In genomic region chr11:120369656-120370055, GRCm38 (mm10) we compare ENCODE assay signal across 8 mouse cellular contexts. TPM values are rescaled to one million over a fixed set of nuclear protein-coding genes. Genes with fewer than 3 reads are reported as not detected.
DNase-seq lines count a peak whose midpoint lies in the region; ATAC-seq and TF ChIP-seq lines count a peak whose summit lies in the region.

No protein-coding gene starts in this region.

- H3K4me1 ChIP-seq in ES-Bruce4 (ENCODE audit: control insufficient read depth, insufficient read depth, low read length), result peaks cover 9% of the 10 kb centered on the region
- H3K4me1 ChIP-seq in embryonic facial prominence, embryonic 10.5 days, result peaks cover 27% of the 10 kb centered on the region
- H3K4me1 ChIP-seq in heart, embryonic 14.5 days (ENCODE audit: control insufficient read depth in 2 of 2, insufficient read depth in 2 of 2, low read length in 2 of 2), result peaks cover 10 to 24% of the 10 kb centered on the region in 2 experiments
- 0 out of 2 replicates have a peak, but pooled peaks cover 4% of the 10 kb centered on the region for H3K4me1 ChIP-seq in kidney, postnatal 0 days (replicated peaks; ENCODE audit: insufficient read depth, low read length)
- H3K4me1 ChIP-seq in lung, postnatal 0 days (ENCODE audit: insufficient read depth, low read depth, low read length), result no peaks in the 10 kb centered on the region
- peaks cover 8% of the 10 kb centered on the region for H3K4me1 ChIP-seq in olfactory bulb, adult 2 months (ENCODE audit: control insufficient read depth, insufficient read depth, low read length)

- peak overlapping the region; percentile 36 for H3K27ac ChIP-seq in ES-Bruce4 (ENCODE audit: insufficient read depth, low read length)
- peak overlapping the region; percentile 70 for H3K27ac ChIP-seq in embryonic facial prominence, embryonic 10.5 days (replicated peaks)
- H3K27ac ChIP-seq in heart, embryonic 14.5 days (replicated peaks in 1 of 2; ENCODE audit: control insufficient read depth in 1 of 2, insufficient read depth in 1 of 2, low read depth in 2 of 2, low read length in 2 of 2), result no peak overlapping the region
- H3K27ac ChIP-seq in kidney, postnatal 0 days, result 0 out of 2 replicates have a peak overlapping the region, but pooled peaks have one; percentile 5
- no peak overlapping the region for H3K27ac ChIP-seq in lung, postnatal 0 days (ENCODE audit: low read length)
- H3K27ac ChIP-seq in olfactory bulb, adult 2 months (ENCODE audit: insufficient read depth, low read depth, low read length), result no peak overlapping the region

- no peaks in the 10 kb centered on the region for H3K27me3 ChIP-seq in ES-Bruce4 (ENCODE audit: control insufficient read depth, insufficient read depth, low read length, poor library complexity, severe bottlenecking)
- H3K27me3 ChIP-seq in embryonic facial prominence, embryonic 10.5 days (replicated peaks; ENCODE audit: low read depth, poor library complexity, severe bottlenecking), result no peaks in the 10 kb centered on the region
- H3K27me3 ChIP-seq in heart, embryonic 14.5 days (ENCODE audit: control insufficient read depth, insufficient read depth, low read length), result no peaks in the 10 kb centered on the region
- no peaks in the 10 kb centered on the region for H3K27me3 ChIP-seq in kidney, postnatal 0 days (ENCODE audit: insufficient read depth, low read length)
- no peaks in the 10 kb centered on the region for H3K27me3 ChIP-seq in lung, postnatal 0 days (replicated peaks; ENCODE audit: insufficient read depth, low read length)

- H3K4me2 ChIP-seq in heart, embryonic 14.5 days (ENCODE audit: low read length), result no peak overlapping the region
- H3K4me2 ChIP-seq in kidney, postnatal 0 days (ENCODE audit: low read length), result no peak overlapping the region
- no peak overlapping the region for H3K4me2 ChIP-seq in lung, postnatal 0 days (replicated peaks; ENCODE audit: low read depth, low read length)

- ATAC-seq in heart, embryonic 14.5 days (ENCODE audit: insufficient number of reproducible peaks, insufficient read depth, low FRiP score, low read depth), result no peak; the same call in 1 of the 2 replicates
- ATAC-seq in kidney, postnatal 0 days (replicated peaks; ENCODE audit: low FRiP score, low read depth), result peak; percentile 52
- peak; percentile 85 for ATAC-seq in lung, postnatal 0 days

- 40% methylated on average over 8 of the region's 8 CpGs for WGBS in embryonic facial prominence, embryonic 10.5 days
- whole genome bisulfite sequencing in heart, embryonic 14.5 days, result 44% methylated on average over 8 of the region's 8 CpGs
- 30% methylated on average over 8 of the region's 8 CpGs for WGBS in kidney, postnatal 0 days
- 36% methylated on average over 8 of the region's 8 CpGs for WGBS in lung, postnatal 0 days
- whole genome bisulfite sequencing in olfactory bulb, adult 2 months, result 30% methylated on average over 8 of the region's 8 CpGs

- TF ChIP-seq CTCF in ES-Bruce4 (IDR thresholded peaks at IDR 0.05; ENCODE audit: low read depth, low read length), result peak; percentile 80
- peak; percentile 85 for TF ChIP-seq CTCF in kidney, postnatal 0 days (IDR thresholded peaks at IDR 0.05; ENCODE audit: low read depth)
- TF ChIP-seq CTCF in lung, postnatal 0 days (IDR thresholded peaks at IDR 0.05), result peak; percentile 92
- TF ChIP-seq CTCF in olfactory bulb, adult 2 months (IDR thresholded peaks at IDR 0.05; ENCODE audit: insufficient read depth, low read depth, low read length), result peak; percentile 79

- DNase-seq in 3134 (ENCODE audit: extremely low read depth, insufficient read length, low spot score), result peak; percentile 65
- peak; percentile 78 for DNase-seq in embryonic facial prominence, embryonic 10.5 days (ENCODE audit: low spot score)
- DNase-seq in kidney, postnatal 0 days (ENCODE audit: low spot score), result peak; percentile 70
- peak; percentile 79 for DNase-seq in lung, postnatal 0 days (ENCODE audit: low spot score)
- DNase-seq in urinary bladder, postnatal 4 days (ENCODE audit: low spot score in 2 of 2), result peak; percentile 63 to 72

- H3K36me3 ChIP-seq in ES-Bruce4 (ENCODE audit: control insufficient read depth, insufficient read depth, low read length, poor library complexity, severe bottlenecking), result no peaks in the 10 kb centered on the region
- H3K36me3 ChIP-seq in embryonic facial prominence, embryonic 10.5 days (replicated peaks), result peaks cover 62% of the 10 kb centered on the region
- peaks cover 58% of the 10 kb centered on the region for H3K36me3 ChIP-seq in heart, embryonic 14.5 days (ENCODE audit: control insufficient read depth, insufficient read depth, low read length)
- peaks cover 39% of the 10 kb centered on the region for H3K36me3 ChIP-seq in kidney, postnatal 0 days (ENCODE audit: insufficient read depth, low read length)
- H3K36me3 ChIP-seq in lung, postnatal 0 days (ENCODE audit: insufficient read depth, low read length), result no peaks in the 10 kb centered on the region

- H3K9ac ChIP-seq in ES-Bruce4 (ENCODE audit: low read depth, poor library complexity, severe bottlenecking), result no peak overlapping the region
- H3K9ac ChIP-seq in heart, embryonic 14.5 days (ENCODE audit: low read length), result peak overlapping the region; percentile 13; the same call in 1 of the 2 replicates
- H3K9ac ChIP-seq in kidney, postnatal 0 days (ENCODE audit: low read depth, low read length), result no peak overlapping the region
- H3K9ac ChIP-seq in lung, postnatal 0 days (replicated peaks; ENCODE audit: low read depth), result no peak overlapping the region

- no peak for TF ChIP-seq EP300 in ES-Bruce4 (IDR thresholded peaks at IDR 0.05; ENCODE audit: insufficient read depth, low read depth, low read length)
- TF ChIP-seq EP300 in lung, postnatal 0 days (IDR thresholded peaks at IDR 0.05), result no peak

- no peaks in the 10 kb centered on the region for H3K9me3 ChIP-seq in ES-Bruce4 (replicated peaks; ENCODE audit: control insufficient read depth, insufficient read depth, low read length, poor library complexity, severe bottlenecking)
- H3K9me3 ChIP-seq in embryonic facial prominence, embryonic 10.5 days, result no peaks in the 10 kb centered on the region
- H3K9me3 ChIP-seq in heart, embryonic 14.5 days (ENCODE audit: control insufficient read depth, low read length), result no peaks in the 10 kb centered on the region
- no peaks in the 10 kb centered on the region for H3K9me3 ChIP-seq in kidney, postnatal 0 days (replicated peaks; ENCODE audit: low read length)
- no peaks in the 10 kb centered on the region for H3K9me3 ChIP-seq in lung, postnatal 0 days (ENCODE audit: low read length)

- no peak overlapping the region for H3K4me3 ChIP-seq in ES-Bruce4 (ENCODE audit: low read depth, low read length)
- no peak overlapping the region for H3K4me3 ChIP-seq in embryonic facial prominence, embryonic 10.5 days
- no peak overlapping the region for H3K4me3 ChIP-seq in heart, embryonic 14.5 days (ENCODE audit: control insufficient read depth in 1 of 2, insufficient read depth in 1 of 2, low read depth in 1 of 2, low read length in 2 of 2)
- no peak overlapping the region for H3K4me3 ChIP-seq in kidney, postnatal 0 days (replicated peaks; ENCODE audit: low read depth, low read length)
- H3K4me3 ChIP-seq in lung, postnatal 0 days (ENCODE audit: low read depth, low read length), result no peak overlapping the region
- H3K4me3 ChIP-seq in olfactory bulb, adult 2 months (ENCODE audit: insufficient read depth, low read depth, low read length), result no peak overlapping the region

- no peak for TF ChIP-seq POLR2A in ES-Bruce4 (IDR thresholded peaks at IDR 0.05; ENCODE audit: insufficient read depth, low read length)
- no peak for TF ChIP-seq POLR2A in olfactory bulb, adult 2 months (IDR thresholded peaks at IDR 0.05; ENCODE audit: insufficient read depth, low read depth, low read length)

RNA-seq across cellular contexts. Expression of gene Fscn2, which starts 8.3 kb away (rescaled TPM):
- not detected in 2 replicates for polyA plus RNA-seq in ES-Bruce4 (2011; ENCODE audit: insufficient read depth, insufficient read length, low read depth, missing spikeins)
- polyA plus RNA-seq in embryonic facial prominence, embryonic 10.5 days (2016; fragmentation: Nextera tagmentation; extraction: Ambion mirVana), result 0.10 and 0.19 TPM in 2 replicates
- polyA plus RNA-seq in heart, embryonic 14.5 days (2014; fragmentation: Nextera tagmentation; extraction: Ambion mirVana), result 0.62 and 1.1 TPM in 2 replicates
- polyA plus RNA-seq in kidney, postnatal 0 days (2015; fragmentation: Nextera tagmentation; extraction: Ambion mirVana), result 1.3 and 1.5 TPM in 2 replicates
- polyA plus RNA-seq in lung, postnatal 0 days (2015; fragmentation: Nextera tagmentation; extraction: Ambion mirVana), result 0.36 and 0.74 TPM in 2 replicates
- polyA plus RNA-seq in olfactory bulb, adult 2 months (2012; ENCODE audit: insufficient read depth, insufficient read length, low replicate concordance, missing spikeins), result not detected in 2 replicates

RNA-seq across cellular contexts. Expression of gene Faap100, which starts 8.9 kb away (rescaled TPM):
- polyA plus RNA-seq in ES-Bruce4 (2011; ENCODE audit: insufficient read depth, insufficient read length, low read depth, missing spikeins), result 13.2 and 15.2 TPM in 2 replicates
- polyA plus RNA-seq in embryonic facial prominence, embryonic 10.5 days (2016; fragmentation: Nextera tagmentation; extraction: Ambion mirVana), result 38.3 and 39.0 TPM in 2 replicates
- 30.6 and 32.8 TPM in 2 replicates for polyA plus RNA-seq in heart, embryonic 14.5 days (2014; fragmentation: Nextera tagmentation; extraction: Ambion mirVana)
- polyA plus RNA-seq in kidney, postnatal 0 days (2015; fragmentation: Nextera tagmentation; extraction: Ambion mirVana), result 21.9 and 26.6 TPM in 2 replicates
- polyA plus RNA-seq in lung, postnatal 0 days (2015; fragmentation: Nextera tagmentation; extraction: Ambion mirVana), result 18.1 and 19.6 TPM in 2 replicates
- polyA plus RNA-seq in olfactory bulb, adult 2 months (2012; ENCODE audit: insufficient read depth, insufficient read length, low replicate concordance, missing spikeins), result not detected in 2 replicates

RNA-seq across cellular contexts. Expression of gene Actg1, which starts 21.3 kb away (rescaled TPM):
- polyA plus RNA-seq in ES-Bruce4 (2011; ENCODE audit: insufficient read depth, insufficient read length, low read depth, missing spikeins), result 2,484 and 2,505 TPM in 2 replicates
- polyA plus RNA-seq in embryonic facial prominence, embryonic 10.5 days (2016; fragmentation: Nextera tagmentation; extraction: Ambion mirVana), result 3,067 and 3,150 TPM in 2 replicates
- polyA plus RNA-seq in heart, embryonic 14.5 days (2014; fragmentation: Nextera tagmentation; extraction: Ambion mirVana), result 979 and 1,136 TPM in 2 replicates
- 2,251 and 2,404 TPM in 2 replicates for polyA plus RNA-seq in kidney, postnatal 0 days (2015; fragmentation: Nextera tagmentation; extraction: Ambion mirVana)
- 1,989 and 2,317 TPM in 2 replicates for polyA plus RNA-seq in lung, postnatal 0 days (2015; fragmentation: Nextera tagmentation; extraction: Ambion mirVana)
- polyA plus RNA-seq in olfactory bulb, adult 2 months (2012; ENCODE audit: insufficient read depth, insufficient read length, low replicate concordance, missing spikeins), result 702 and 785 TPM in 2 replicates

Comparison
In these comparisons a context has a peak if more than half of its experiments do, and no peak if none do; other contexts are left out.
1. H3K27ac ChIP-seq: peak in ES-Bruce4 (single experiment), embryonic facial prominence, embryonic 10.5 days (single experiment) and kidney, postnatal 0 days (single experiment); none in heart, embryonic 14.5 days (0 of 2), lung, postnatal 0 days (single experiment) and olfactory bulb, adult 2 months (single experiment).
2. RNA of gene Faap100, which starts 8.9 kb away (polyA plus RNA-seq): 38.3 to 39.0 TPM in embryonic facial prominence, embryonic 10.5 days, 30.6 to 32.8 TPM in heart, embryonic 14.5 days, 21.9 to 26.6 TPM in kidney, postnatal 0 days, 18.1 to 19.6 TPM in lung, postnatal 0 days and 13.2 to 15.2 TPM in ES-Bruce4; not detected in olfactory bulb, adult 2 months; every median in the first group is over 10 times any median in the second.
3. Peak in every context shown above with its lines, with median percentiles within 50 percentile points of each other: DNase-seq and CTCF ChIP-seq.